Mouse (Mus musculus) c-Kit-positive CD71-positive TER-119-positive erythroid progenitor cells, embryonic 14.5 days (primary cell): ENCODE data around the gene Ubald1.

ENCODE experiments used
- DNase-seq: peaks from one replicate; pipeline ENCODE4 v3.0.0-alpha.2; 2013; ENCODE audit warnings: low spot score

Ubald1 gene

DNA sequence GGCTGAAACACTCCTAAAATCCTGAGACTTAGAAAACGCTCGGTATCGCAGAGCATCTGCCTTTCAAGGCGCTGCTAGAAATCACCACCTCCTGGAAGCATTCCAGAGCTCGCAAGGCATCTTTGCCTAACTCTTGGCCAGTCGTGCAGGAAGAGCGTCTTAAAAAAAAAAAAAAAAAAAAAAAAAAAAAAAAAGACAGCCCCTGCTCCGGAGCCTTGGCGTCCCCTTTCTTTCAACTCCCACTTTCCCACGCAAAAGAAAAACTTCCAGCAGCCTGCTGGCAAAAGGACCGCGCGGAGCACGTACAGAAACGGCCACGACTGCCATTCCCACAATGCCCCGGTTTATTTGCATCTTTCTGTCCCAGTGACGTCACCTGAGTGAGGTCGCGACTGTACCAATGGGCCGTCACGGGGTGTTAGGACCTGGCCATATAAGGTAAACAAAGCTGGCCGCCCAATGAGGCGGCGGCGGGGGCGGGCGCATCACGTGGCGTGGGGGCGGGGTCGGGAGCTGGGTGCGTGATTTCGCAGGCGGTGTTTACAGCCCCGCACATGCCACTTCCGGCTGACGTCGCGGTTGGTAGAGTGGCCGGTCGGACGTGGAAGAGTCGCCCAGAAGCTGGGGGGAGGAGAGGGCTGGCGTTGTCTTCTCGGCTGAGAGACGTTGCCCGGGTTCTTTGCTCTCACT, at the start of gene Ubald1:
TSS of gene Ubald1 (minus strand) at position 180 of the 690 bp plus-strand sequence.
- peak; percentile 98 for DNase-seq

DNA sequence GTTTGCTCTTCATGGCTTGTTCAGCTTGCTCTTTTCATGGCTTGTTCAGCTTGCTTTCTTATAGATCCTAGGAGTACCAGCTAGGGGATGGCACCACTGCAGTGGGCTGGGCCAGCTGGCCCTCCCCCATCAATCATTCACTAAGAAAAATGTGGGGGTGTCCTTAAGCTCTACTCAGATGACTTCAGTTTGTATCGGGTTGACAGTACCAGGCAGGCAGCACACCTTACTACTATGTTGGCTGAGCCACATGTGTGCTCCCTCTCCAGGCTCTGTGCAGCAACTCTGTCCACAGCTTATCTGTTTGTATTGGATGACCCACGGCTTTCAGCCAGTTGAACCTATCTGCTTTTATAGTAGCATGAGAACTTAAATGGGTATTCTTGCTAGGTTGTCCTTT, 48.4 kb upstream of the Ubald1 start:
- no peak for DNase-seq

GRCm38 (mm10) chr16:4927967-4928366, 47.9 kb upstream of the Ubald1 start:
- no peak for DNase-seq

GRCm38 (mm10) chr16:4923996-4924395, 43.9 kb upstream of the Ubald1 start:
- DNase-seq, result no peak

- DNase-seq, result no peak
These were observed 42.4 kb upstream of the Ubald1 start for GRCm38 (mm10) chr16:4922481-4922880.

- no peak for DNase-seq
These were observed 40.4 kb upstream of the Ubald1 start for GRCm38 (mm10) chr16:4920556-4920955.

DNA sequence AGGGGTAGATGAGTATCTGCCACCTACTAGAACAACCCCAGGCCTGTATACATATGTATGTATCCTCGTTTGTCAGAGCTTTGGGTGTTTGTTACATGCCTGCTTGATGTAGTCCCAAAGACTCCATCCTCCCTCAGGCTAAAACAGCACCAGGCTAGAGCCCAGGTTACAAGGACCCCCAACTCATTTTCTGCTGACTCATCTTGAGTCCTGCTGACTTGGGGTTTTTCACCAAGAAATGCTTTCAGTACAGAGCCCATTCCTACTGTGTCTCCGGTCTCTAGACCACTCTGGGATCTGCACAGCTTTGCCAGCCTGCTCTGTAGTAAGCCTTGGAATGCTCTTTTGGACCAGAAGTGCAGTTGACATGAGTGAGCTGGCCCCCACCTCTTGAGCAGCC, 36.5 kb upstream of the Ubald1 start:
- DNase-seq, result no peak

DNA sequence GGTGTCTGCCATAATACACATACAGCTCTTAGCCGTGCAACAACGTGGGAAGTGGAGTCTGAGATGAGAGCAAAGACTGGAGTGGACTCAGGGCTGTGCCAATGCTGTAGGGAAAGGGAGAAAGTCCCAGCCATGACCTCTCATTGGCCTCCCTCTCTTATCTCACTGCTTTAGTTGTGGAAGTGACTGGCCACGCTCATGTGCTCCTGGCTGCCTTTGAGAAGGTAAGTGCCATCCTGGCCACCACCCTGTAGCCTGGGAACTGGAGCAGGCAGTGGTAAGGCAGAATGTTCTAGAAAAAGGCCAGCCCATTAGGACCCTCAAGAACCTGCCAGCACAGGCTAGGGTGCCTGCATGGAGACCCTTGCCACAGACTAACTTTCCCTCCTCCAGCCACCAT, 35.8 kb upstream of the Ubald1 start:
- no peak for DNase-seq

DNA sequence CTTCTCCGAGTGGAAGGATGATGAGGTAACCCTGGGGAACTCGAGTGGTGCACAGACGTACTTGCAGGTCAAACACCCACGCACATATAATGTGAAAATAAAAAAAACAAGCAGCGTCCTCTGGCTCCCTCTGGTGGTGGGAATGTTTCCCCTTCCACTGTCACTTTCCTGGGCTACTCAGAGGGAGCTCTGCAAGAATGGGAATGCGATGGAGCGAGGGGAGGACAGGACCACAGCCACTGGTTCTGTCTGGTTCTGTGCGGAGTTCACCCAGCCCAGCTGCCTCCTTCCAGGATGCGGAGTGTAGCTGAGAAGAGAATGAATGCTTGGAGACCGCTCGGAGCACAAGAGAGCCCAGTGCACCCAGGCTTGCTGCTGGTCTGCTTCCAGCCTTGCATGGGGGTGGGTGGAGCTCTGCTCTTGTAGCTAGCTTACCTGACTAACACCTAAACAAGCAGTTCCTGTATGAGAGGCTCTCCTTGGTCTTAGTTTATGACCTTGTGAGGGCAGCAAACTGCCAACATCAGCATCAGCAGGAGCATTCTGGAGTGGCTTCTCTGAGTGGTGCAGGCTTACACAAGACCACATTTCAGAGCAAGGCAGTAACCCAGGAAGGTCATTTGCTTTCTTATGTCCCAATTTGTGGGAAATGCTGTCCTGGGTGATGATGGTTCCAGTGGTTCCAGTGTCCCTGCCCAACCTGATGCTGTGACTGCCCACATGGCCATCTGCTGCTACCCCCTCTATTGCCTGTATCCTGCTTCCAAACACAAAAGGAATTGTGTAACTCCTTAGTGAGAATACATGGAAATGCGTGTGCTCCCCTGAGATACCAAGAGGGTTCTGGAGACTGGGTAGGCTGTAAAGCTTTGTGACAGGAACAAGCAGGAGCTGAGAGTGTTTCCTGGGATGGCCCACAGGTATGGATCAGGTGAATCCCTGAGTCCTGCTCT, 33.9 kb upstream of the Ubald1 start:
- peak; percentile 72 for DNase-seq

DNA sequence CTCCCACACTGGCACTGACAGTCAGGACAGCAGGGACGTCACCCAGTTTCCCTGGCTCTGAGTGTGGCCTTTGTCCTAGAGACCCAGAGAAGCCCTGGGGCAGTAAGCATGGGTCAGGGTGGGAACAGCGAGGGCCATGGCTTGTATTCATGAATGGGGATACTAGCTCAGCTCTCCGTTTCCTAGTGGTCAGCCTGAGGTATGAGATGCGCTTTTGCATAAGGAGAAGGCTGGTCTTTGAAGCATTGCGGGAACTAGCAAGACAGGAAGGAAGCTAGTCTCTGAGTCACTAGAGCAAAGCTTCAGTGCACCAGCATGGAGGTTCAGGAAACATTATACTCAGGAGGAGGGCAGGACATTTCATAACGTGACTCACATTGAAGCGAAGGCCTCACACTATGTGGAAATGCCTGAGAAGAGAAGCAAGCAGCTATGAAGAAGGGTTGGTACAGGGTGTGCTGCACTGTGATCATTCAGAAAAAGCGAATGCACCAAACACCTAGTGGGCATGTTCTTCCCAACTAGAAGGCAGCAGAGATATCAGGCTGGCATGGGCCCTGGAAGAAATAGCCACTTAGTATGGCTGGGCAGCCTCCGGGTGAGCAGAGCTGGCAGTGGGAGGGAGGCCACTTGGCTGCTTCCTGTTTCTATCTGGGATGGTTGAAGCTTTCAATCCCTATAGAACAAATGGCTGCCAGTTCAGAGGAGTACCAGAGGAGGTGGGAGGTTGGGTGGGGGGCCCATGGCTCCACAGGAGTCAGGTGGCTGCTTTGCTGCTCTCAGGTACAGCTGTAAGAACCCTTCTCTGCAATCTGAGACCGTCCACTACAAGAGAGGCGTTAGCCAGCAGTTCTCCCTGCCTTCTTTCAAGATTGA, 33.0 kb upstream of the Ubald1 start:
- no peak for DNase-seq

- DNase-seq, result no peak
These were observed 32.0 kb upstream of the Ubald1 start for GRCm38 (mm10) chr16:4912074-4912648.

- DNase-seq, result no peak
These were observed 30.6 kb upstream of the Ubald1 start for GRCm38 (mm10) chr16:4910758-4911157.

GRCm38 (mm10) chr16:4909745-4910144, 29.6 kb upstream of the Ubald1 start:
- DNase-seq, result no peak

DNA sequence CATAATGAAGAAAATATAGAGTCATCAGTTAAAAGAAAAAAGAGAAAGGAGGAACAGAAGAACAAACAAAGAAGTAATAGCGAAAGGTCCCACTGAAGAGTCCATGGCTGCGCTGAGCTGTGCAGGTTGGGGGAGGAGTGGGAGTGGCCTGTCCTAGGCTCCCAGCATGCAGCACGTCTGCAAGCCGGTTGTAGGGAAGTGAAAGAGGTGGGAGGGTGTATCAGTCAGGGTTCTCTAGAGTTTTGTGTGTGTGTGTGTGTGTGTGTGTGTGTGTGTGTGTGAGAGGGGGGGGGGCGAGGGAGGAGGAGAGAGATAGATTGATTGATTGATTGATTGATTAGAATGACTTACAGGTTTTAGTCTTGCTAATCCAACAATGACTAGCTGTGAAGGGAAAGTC, 27.9 kb upstream of the Ubald1 start:
- DNase-seq, result no peak

GRCm38 (mm10) chr16:4907386-4907785, 27.3 kb upstream of the Ubald1 start:
- no peak for DNase-seq

GRCm38 (mm10) chr16:4906559-4906958, 26.4 kb upstream of the Ubald1 start:
- DNase-seq, result no peak

GRCm38 (mm10) chr16:4905591-4905990, 25.5 kb upstream of the Ubald1 start:
- DNase-seq, result no peak

DNA sequence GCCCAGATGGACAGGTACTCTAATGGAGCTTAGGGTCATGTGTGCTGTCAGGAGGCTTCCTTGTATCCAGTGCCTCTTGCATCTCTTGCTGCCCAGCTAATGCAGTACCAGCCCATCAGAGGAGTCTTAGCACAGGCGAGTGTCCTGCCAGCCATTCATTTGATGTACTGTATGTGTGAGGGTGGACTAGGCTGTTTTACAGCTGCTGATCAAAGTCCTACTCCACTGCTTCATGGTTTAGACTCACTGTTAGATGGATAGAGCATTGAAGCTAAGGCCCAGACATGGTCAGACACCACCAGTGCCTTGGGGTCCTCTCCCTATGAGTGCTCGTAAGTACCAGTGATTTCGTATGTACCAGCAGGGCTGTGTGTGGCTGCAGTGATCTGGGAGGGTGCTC, 24.8 kb upstream of the Ubald1 start:
- no peak for DNase-seq

DNA sequence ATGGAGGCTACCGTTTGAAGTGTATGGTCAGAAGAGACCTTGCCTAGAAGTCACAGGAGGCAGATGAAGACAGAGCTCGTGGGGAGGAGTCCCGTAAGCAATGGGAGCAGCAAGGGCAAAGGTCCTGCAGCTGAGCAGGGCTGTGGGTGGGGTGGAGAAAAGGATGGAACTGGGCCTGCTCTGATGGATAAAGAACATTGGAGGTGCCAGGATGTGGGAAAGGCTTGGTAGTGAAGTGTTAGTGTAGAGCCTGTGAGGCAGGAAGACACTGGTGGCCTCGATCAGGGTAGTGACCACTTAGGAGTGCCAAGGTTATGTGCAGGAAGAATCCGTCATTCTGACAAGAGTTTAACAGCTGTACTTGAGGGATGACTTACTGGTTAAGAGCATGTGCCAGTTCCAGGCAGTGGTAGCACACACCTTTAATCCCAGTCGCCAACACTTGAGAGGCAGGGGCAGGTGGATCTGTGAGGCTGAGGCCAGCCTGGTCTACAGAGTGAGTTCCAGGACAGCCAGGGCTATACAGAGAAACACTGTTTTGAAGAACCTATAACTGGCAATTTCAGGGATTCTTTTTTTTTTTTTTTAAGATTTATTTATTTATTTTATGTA, 23.5 kb upstream of the Ubald1 start:
- DNase-seq, result no peak

- no peak for DNase-seq
These were observed 22.3 kb upstream of the Ubald1 start for GRCm38 (mm10) chr16:4902390-4902789.

- DNase-seq, result no peak
These were observed 21.1 kb upstream of the Ubald1 start for GRCm38 (mm10) chr16:4901167-4901566.
